In the genomic region with DNA sequence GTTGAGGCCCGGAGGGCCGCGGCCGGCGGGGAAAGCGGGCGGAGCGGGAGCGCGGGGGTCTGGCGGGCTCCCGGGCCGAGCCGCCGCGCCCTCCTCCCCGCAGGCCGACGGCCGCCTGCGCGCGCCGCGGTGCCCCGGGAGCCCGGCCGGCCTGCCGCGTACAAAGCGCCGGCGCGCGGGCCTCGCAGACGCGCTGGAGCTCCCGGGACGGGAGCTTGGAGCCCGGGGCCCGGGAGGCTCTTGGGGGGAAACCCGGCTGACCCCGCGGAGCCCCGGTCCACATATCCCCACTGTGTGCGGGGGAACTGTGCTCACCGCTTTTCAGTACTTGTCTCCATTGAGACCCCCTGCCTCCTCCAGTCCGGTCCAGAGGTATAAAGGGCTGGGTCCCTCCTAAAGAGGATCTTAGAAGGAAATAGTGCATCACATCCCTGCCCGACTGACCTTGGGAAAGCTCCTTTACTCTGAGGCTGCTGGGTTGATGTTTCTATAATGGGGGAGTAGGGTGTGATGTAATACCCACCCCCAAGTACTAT, we compare ENCODE assay signal across 8 mouse cellular contexts. TPM values are rescaled to one million over a fixed set of nuclear protein-coding genes. Genes with fewer than 3 reads are reported as not detected.
DNase-seq lines count a peak whose midpoint lies in the region; ATAC-seq and TF ChIP-seq lines count a peak whose summit lies in the region.

No protein-coding gene starts in this region.

- DNase-seq in thymus, adult 2 months, result peak; percentile 3
- DNase-seq in thymus, postnatal 10 days (ENCODE audit: low spot score in 2 of 2), result no peak
- peak; percentile 52 for DNase-seq in cerebellum, adult 8-10 months
- DNase-seq in gastrocnemius, postnatal 10 days, result peak; percentile 49
- DNase-seq in intestine, embryonic 14.5 days (ENCODE audit: low spot score), result peak; percentile 85
- peak; percentile 25 for DNase-seq in lung, postnatal 10 days
- peak; percentile 56 for DNase-seq in right cerebral cortex, postnatal 25 days
- DNase-seq in spleen, postnatal 14 days (ENCODE audit: low spot score in 2 of 2), result no peak

- ATAC-seq in intestine, embryonic 14.5 days (replicated peaks; ENCODE audit: low FRiP score, low TSS enrichment, low read depth), result peak; percentile 77

- no peaks in the 10 kb centered on the region; the same call in 1 of the 2 replicates for H3K27me3 ChIP-seq in thymus, adult 2 months (ENCODE audit: control insufficient read depth, insufficient read depth, low read length)
- no peaks in the 10 kb centered on the region for H3K27me3 ChIP-seq in intestine, embryonic 14.5 days (replicated peaks; ENCODE audit: control insufficient read depth, insufficient read depth, low read length)

- no peak for TF ChIP-seq POLR2A in thymus, adult 2 months (IDR thresholded peaks at IDR 0.05; ENCODE audit: control insufficient read depth, extremely low read depth, insufficient read depth, low read length, poor library complexity)

- peak overlapping the region; percentile 36 for H3K4me3 ChIP-seq in thymus, adult 2 months (ENCODE audit: control insufficient read depth, insufficient read depth, low read length)
- H3K4me3 ChIP-seq in intestine, embryonic 14.5 days (ENCODE audit: low read depth, low read length), result peak overlapping the region; percentile 73

- WGBS in thymus, adult 2 months, result 15% methylated on average over 50 of the region's 50 CpGs
- WGBS in intestine, embryonic 14.5 days, result 2% methylated on average over 20 of the region's 50 CpGs

- H3K9ac ChIP-seq in intestine, embryonic 14.5 days (ENCODE audit: low read length), result peak overlapping the region; percentile 95

- H3K9me3 ChIP-seq in intestine, embryonic 14.5 days (ENCODE audit: control insufficient read depth, low read length), result no peaks in the 10 kb centered on the region

- H3K36me3 ChIP-seq in thymus, adult 2 months (ENCODE audit: control insufficient read depth, insufficient read depth, low read length), result no peaks in the 10 kb centered on the region
- no peaks in the 10 kb centered on the region; the same call in 1 of the 2 replicates for H3K36me3 ChIP-seq in intestine, embryonic 14.5 days (ENCODE audit: control insufficient read depth, insufficient read depth, low read length)

- no peak for TF ChIP-seq CTCF in thymus, adult 2 months (IDR thresholded peaks at IDR 0.05; ENCODE audit: borderline replicate concordance, control insufficient read depth, extremely low read depth, insufficient read depth, low read length, poor library complexity)

- peaks cover 9% of the 10 kb centered on the region for H3K4me1 ChIP-seq in thymus, adult 2 months (replicated peaks; ENCODE audit: control insufficient read depth, insufficient read depth, low read length)
- peaks cover 19% of the 10 kb centered on the region for H3K4me1 ChIP-seq in intestine, embryonic 14.5 days (replicated peaks; ENCODE audit: control insufficient read depth, insufficient read depth, low read length)

- peak overlapping the region; percentile 77 for H3K4me2 ChIP-seq in intestine, embryonic 14.5 days (ENCODE audit: low read length)

- H3K27ac ChIP-seq in thymus, adult 2 months (ENCODE audit: control insufficient read depth, insufficient read depth, low read length), result no peak overlapping the region
- H3K27ac ChIP-seq in intestine, embryonic 14.5 days (ENCODE audit: low read depth), result peak overlapping the region; percentile 92

RNA-seq across cellular contexts. Expression of a gene that starts 0.9 kb away (rescaled TPM):
- polyA plus RNA-seq in thymus, adult 2 months (2012; rRNA removed), result 1.2 and 1.7 TPM in 2 replicates
- total RNA-seq in gastrocnemius, postnatal 10 days (2021), result 10 to 100 TPM; 22.0 to 22.6 TPM
- polyA plus RNA-seq in intestine, embryonic 14.5 days (2014; fragmentation: Nextera tagmentation; extraction: Ambion mirVana), result 21.0 and 25.4 TPM in 2 replicates

RNA-seq across cellular contexts. Expression of a gene that starts 44.3 kb away (rescaled TPM):
- polyA plus RNA-seq in thymus, adult 2 months (2012; rRNA removed), result 1.2 and 1.3 TPM in 2 replicates
- 1 to 10 TPM; 2.7 to 3.1 TPM for total RNA-seq in gastrocnemius, postnatal 10 days (2021)
- 49.8 and 64.5 TPM in 2 replicates for polyA plus RNA-seq in intestine, embryonic 14.5 days (2014; fragmentation: Nextera tagmentation; extraction: Ambion mirVana)

Comparison
In these comparisons a context has a peak if more than half of its experiments do, and no peak if none do; other contexts are left out.
1. DNase-seq: peak in thymus, adult 2 months (single experiment), cerebellum, adult 8-10 months (single experiment), gastrocnemius, postnatal 10 days (single experiment), intestine, embryonic 14.5 days (single experiment), lung, postnatal 10 days (single experiment) and right cerebral cortex, postnatal 25 days (single experiment); none in thymus, postnatal 10 days (0 of 2) and spleen, postnatal 14 days (0 of 2).
2. RNA of a gene that starts 44.3 kb away (polyA plus RNA-seq): 49.8 to 64.5 TPM in intestine, embryonic 14.5 days; 1.2 to 1.3 TPM in thymus, adult 2 months; every median in the first group is over 10 times any median in the second.